Mouse (Mus musculus): Measurements from ENCODE around the gene Htr1b. TPM values are rescaled to one million over a fixed set of nuclear protein-coding genes. Genes with fewer than 3 reads are reported as not detected.

The Htr1b gene
- polyA plus RNA-seq (2012; rRNA removed): 1.1 and 1.7 TPM in 2 replicates

GRCm38 (mm10) chr9:81633437-81633973 is at the start of gene Htr1b:
TSS of gene Htr1b (minus strand) at chr9:81633828.

Other genes with a start within 250 kb of the Htr1b start
- not detected in 2 replicates for gene Mei4, start 229.8 kb upstream of the Htr1b start, polyA plus RNA-seq (2012; rRNA removed)

All from stomach, adult 2 months (tissue).